Mouse (Mus musculus): ENCODE results near the gene Rpl35a. TPM values are rescaled to one million over a fixed set of nuclear protein-coding genes. Genes with fewer than 3 reads are reported as not detected.

Gene Rpl35a
- total RNA-seq, 2 experiments from 2014 or later = 303 to 319 TPM

DNA sequence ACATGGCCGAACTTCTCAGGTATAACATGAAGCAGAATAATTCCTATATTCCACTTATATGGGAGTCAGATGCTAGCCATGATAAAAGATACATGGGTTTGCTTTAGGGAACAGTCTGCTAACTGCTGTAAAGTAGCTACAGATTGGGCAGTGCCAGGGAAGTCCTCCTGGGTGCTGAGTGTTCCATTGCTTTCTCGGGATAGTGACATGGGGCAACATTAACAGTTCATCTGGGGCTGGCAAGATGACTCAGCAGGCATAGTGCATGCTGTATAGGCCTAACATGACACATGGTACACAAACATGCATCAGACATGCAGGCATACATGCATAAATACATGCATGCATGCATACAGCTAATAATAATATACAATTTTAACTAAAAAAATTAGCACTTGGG, 27.7 kb downstream of the Rpl35a start:
- intact Hi-C loops (cut with DNase I) = no loop called here
- no peak for DNase-seq (ENCODE audit: low spot score)

DNA sequence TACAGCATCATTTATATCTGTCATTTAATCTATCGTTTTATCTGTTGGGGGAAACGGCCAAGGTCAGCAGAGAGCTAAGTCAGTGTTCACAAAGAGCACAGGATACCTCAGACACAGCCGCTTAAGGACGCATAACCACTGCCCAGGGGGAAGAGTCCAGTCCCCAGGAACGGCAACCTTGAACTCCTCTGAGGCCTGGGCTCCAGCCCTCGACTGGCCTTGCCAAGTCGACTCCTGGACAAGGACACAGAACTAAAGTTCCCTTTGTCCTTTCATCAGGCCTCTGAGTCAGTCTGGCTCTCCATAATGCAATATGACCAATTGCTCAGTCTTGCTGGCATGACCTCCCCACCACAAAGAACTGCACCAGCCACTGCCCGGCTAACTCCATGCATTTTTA, 29.4 kb downstream of the Rpl35a start:
- no peak for DNase-seq (ENCODE audit: low spot score)

More for the DNA sequence above, 29.4 kb downstream of the Rpl35a start:
- intact Hi-C loops (cut with DNase I) = no loop called here

Small RNAs within 50 kb of the gene (microRNA-seq; reads per million reads assigned to microRNA genes)
- gene Gm22231 = not detected
- 8.1 reads per million, percentile 22 among the genes with 10 or more reads in this experiment for gene Mir1947

Other genes with a start within 250 kb of the Rpl35a start
- not detected for gene Smbd1, start 246.0 kb upstream of the Rpl35a start, total RNA-seq (2021)
- 100 to 1,000 TPM; 106 to 109 TPM for gene Fyttd1, start 179.0 kb upstream of the Rpl35a start, total RNA-seq (2021)
- gene Rubcn, start 178.7 kb upstream of the Rpl35a start, total RNA-seq (2021) = 10 to 100 TPM; 27.8 to 32.4 TPM
- 10 to 100 TPM; 25.9 to 27.2 TPM for gene Lrch3, start 142.4 kb upstream of the Rpl35a start, total RNA-seq (2021)
- gene Iqcg, start 235 bp upstream of the Rpl35a start, total RNA-seq (2021) = under 1 TPM; 0.52 to 0.64 TPM
- gene Lmln, start 6.1 kb downstream of the Rpl35a start, total RNA-seq (2021) = 1 to 10 TPM; 2.2 to 3.4 TPM
- 10 to 100 TPM; 18.3 to 20.4 TPM for gene Osbpl11, start 128.6 kb downstream of the Rpl35a start, total RNA-seq (2021)
- 10 to 100 TPM; 24.0 to 25.6 TPM for gene Snx4, start 195.0 kb downstream of the Rpl35a start, total RNA-seq (2021)